Comparison of ENCODE assay signal across 13 mouse cellular contexts in the genomic region with DNA sequence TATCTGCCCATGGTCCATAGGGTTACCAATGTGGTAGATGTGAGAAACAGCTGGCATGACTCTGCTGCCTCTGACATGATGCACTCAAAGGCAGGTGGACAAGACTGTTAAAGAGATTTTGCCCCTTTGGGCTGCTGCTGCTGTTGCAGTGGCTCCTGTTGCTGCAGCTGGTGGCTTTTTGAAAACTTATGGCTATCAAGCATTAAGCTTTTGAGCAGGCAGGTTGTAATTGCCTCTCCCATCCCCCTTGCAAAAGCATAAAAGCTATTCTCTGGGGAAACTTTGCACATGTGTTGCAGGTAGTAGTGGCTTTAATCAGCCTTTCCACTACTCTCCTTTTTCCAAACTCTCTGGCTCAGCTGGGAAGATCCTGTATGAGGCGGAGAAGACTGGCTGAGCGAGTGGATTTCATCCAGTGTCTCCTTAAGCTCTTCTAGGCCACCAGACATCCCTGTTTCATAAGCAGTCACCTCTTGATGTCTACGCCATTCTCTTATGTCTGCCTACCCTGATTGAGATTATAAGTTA.
"Had no signal": no experiment of that assay in that cellular context is flagged by ENCODE, and none has a peak within 500 bp of the region (broad histone marks: within the 10 kb centered on the region; RNA-seq: fewer than 3 reads in every experiment).

No protein-coding gene starts in this region.

- ATAC-seq: intestine, postnatal 0 days; midbrain, embryonic 13.5 days had no signal

- H3K4me3 ChIP-seq: layer of hippocampus, adult 2 months; midbrain, embryonic 13.5 days; neural tube, embryonic 12.5 days; stomach, embryonic 15.5 days had no signal

- H3K9ac ChIP-seq: liver, embryonic 14.5 days; midbrain, embryonic 13.5 days; neural tube, embryonic 12.5 days; stomach, embryonic 15.5 days had no signal

- H3K4me2 ChIP-seq: midbrain, embryonic 13.5 days; neural tube, embryonic 12.5 days; stomach, embryonic 15.5 days had no signal

- H3K27ac ChIP-seq: layer of hippocampus, adult 2 months; liver, embryonic 14.5 days; midbrain, embryonic 13.5 days; neural tube, embryonic 12.5 days; stomach, embryonic 15.5 days had no signal

- H3K9me3 ChIP-seq: midbrain, embryonic 13.5 days; neural tube, embryonic 12.5 days; stomach, embryonic 15.5 days had no signal

- H3K4me1 ChIP-seq: neural tube, embryonic 12.5 days; stomach, embryonic 15.5 days had no signal

- H3K36me3 ChIP-seq: midbrain, embryonic 13.5 days; neural tube, embryonic 12.5 days; stomach, embryonic 15.5 days had no signal

- DNase-seq: kidney, adult 8-10 months; kidney, postnatal 10 days; kidney, postnatal 4 days; lung, adult 18-20 months; right cerebral cortex, postnatal 14 days; thymus, adult 2 months; thymus, postnatal 25 days had no signal

- H3K27me3 ChIP-seq: midbrain, embryonic 13.5 days; neural tube, embryonic 12.5 days; stomach, embryonic 15.5 days had no signal
